Mouse (Mus musculus) heart, adult 2 months (tissue): ENCODE measurements at regions not wholly inside any gene's neighbourhood (a gene's known extent, or its start where the extent isn't known, plus 50 kb on each side); places are given as distances from the start of the nearest gene placed in this dataset.

Source experiments
- CTCF ChIP-seq: fragments of 200-600 bp; IDR thresholded peaks from 2 replicates; pipeline ENCODE4 v1.8.1; 2022; ENCODE audit warnings: antibody characterized with exemption, mild to moderate bottlenecking, moderate library complexity
- EP300 ChIP-seq: fragments of 200-500 bp; IDR thresholded peaks from 2 replicates; pipeline ENCODE4 v1.6.1; 2011; ENCODE audit warnings: low read depth, low read length, control low read depth; ENCODE audit not compliant: insufficient read depth
- POLR2A ChIP-seq: fragments of 200-500 bp; IDR thresholded peaks from 2 replicates; pipeline ENCODE4 v1.6.1; 2011; ENCODE audit warnings: mild to moderate bottlenecking, low read depth, low read length, control low read depth; ENCODE audit not compliant: insufficient read depth

DNA sequence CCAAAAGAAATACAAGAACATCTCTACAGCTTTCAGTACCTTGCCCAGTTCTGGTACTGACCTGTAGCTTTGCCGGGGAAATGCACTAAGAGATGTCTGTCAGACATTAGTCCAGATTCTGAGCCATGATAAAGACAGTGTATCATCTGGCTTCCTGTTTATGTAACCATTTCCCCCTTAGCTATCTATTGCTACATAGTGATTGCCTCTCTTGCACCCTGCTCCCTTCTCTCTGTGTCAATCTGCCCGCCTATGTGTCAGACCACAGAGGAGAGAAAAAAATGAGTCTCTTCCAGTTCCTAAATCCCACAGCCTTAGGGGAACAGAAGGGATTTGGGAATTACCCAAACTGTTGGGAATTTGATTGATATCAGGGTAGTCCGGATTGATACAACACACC is 52.2 kb upstream of the Pthlh start:
- no peak for TF ChIP-seq POLR2A
- no peak for TF ChIP-seq CTCF
- no peak for TF ChIP-seq EP300
